Mouse (Mus musculus) kidney, postnatal 14 days (tissue): ENCODE results near the gene Pde4b.

Source experiments
- DNase-seq: peaks from one replicate; pipeline ENCODE4 v3.0.0; 2022; ENCODE audit warnings: mixed read lengths

Gene Pde4b

DNA sequence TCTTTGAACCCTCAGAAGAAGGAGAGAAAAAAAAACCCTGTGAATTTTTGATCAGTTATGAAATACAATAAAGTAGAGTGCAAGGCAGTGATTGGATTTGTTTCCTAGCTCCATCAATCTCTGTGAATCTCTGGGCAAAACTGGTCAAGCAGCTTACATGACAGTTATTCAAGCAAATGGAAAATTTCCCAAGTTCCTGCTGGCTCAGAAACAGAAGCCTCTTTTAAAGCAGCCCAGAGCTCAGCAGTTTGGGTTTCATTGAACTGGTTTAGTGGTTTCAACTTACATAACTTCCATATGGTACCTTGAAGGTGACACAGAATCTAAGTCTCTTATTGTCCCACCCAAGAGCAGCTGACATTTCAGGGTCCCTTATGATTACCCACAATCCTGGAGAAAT lies 210.2 kb downstream of the Pde4b start:
- no peak for DNase-seq

- DNase-seq, result no peak
These were observed 215.2 kb downstream of the Pde4b start for GRCm38 (mm10) chr4:102302568-102302967.

DNA sequence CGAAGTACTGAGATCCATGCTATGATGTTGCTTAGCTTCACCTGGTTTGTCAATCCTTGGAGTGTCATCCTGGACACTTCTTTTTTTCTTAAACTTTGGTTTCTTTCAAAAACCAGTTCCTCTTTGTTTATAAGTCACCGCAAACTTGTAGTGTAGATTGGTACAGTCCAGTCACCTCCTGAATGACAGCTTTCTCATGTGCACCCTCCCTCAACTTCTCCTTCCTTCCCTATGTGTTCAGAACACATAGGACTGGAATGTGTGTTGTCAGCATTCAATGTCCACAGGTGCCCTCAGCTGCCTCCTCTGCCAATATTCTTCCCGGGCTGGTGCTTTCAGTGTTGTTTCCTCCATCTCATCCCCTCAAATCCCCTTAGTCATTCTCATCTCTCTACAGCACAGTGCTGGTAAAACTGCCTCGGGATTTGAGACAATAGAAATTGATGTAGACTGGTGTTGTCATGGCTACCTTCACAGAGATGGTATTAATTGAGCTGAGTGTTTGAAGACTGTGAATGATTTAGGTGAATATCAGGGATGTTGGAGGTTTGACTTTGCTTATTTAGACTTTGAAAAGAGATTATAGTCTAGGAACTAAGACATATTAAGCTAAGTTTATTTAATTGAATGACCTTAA lies 220.4 kb downstream of the Pde4b start:
- no peak for DNase-seq

- no peak for DNase-seq
These were observed 223.3 kb downstream of the Pde4b start for GRCm38 (mm10) chr4:102310630-102311029.

DNA sequence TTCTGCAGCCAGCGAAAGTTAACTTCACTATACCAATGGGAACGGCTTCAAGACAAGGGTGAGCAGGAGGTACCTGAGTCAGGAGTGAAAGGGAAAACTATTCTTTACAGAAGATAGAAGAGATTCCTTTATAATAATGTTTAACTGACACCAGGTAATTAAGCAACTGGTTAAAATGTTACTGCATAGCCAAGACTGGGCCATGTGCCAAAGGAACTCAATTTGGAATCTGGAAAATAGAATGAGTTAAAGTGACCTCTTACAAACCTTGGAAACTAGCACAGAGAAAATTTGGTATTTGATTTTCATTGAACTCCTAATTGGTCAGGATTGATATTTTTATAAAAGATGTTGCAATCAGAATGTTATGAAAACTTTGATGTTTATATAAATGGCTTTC lies 228.7 kb downstream of the Pde4b start:
- DNase-seq, result peak; percentile 79

GRCm38 (mm10) chr4:102316699-102317285 lies 229.4 kb downstream of the Pde4b start:
- no peak for DNase-seq

DNA sequence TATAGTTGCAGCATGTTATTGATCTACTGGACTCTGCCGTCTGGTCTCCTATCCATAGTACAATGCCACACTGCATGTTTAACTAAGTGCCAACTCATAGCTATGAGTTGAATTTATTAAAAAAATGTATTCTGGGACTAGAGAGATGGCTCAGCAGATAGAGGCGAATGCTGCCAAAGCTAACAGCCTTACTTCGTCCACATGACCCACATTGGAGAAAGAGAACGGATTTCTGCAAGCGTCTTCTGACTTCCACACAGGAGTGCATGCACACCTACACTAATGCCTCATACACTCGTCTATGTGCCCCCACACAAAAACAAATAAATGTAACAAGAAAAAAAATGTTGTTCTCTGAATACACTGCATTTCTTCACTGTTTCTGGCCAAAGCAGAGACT lies 231.3 kb downstream of the Pde4b start:
- no peak for DNase-seq

DNA sequence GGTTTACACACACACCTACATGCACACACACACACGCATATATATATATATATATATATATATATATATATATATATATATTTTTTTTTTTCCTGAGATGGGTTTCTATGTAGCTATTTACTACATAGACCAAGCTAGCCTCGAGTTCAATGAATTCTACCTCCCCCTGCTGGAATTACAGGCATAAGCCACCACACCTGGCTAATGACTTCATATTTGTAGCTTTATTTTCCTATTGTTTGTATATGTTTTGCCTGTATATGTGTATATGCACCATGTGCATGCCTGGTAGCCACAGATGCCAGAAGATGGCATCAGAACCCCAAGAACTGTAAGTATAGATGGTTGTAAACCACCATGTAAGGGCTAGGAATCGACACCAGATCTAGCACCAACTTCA lies 234.0 kb downstream of the Pde4b start:
- DNase-seq, result no peak

DNA sequence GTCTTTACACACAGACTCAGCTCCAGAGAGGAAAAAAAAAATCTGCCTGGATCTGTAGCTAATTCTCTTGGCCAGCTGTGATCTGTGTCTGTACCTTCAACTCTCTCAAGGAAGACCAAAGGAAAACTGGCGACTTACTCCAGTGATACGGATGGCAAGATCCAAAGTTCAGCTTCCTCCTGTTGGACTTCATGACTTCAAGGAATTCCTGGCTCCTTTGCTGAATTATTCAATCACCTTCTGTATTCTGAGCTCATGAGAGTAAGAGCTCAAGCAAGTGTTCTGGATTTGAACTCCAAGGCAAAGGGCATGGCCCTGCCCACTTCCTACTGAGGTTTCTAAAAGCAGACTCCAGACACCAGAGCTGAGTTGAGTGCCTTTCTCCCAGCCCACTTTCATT lies 245.0 kb downstream of the Pde4b start:
- peak; percentile 7 for DNase-seq

DNA sequence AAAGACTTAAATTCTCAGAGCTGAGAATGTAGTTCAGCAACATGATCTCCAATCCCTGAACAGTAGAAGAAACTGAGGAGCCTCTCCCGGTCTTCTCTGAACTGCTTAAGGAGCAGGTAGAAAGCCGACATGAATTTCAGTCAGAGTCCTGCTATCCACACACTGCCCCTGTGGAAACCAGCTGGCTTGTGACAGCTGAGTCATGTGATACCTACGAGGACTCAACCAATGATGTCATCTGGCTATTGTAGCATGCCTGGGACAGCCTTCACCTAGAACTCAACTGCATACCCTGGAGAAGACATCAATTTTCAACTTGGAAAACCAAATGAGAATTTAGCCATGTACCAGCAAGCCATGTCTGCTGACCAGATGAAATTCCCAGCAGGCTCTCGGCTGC lies 245.5 kb downstream of the Pde4b start:
- DNase-seq, result no peak

GRCm38 (mm10) chr4:102346911-102347492 lies 259.7 kb downstream of the Pde4b start:
- DNase-seq, result no peak

- no peak for DNase-seq
These were observed 264.4 kb downstream of the Pde4b start for GRCm38 (mm10) chr4:102351476-102352475.

GRCm38 (mm10) chr4:102353641-102354403 lies 266.5 kb downstream of the Pde4b start:
- DNase-seq, result no peak

DNA sequence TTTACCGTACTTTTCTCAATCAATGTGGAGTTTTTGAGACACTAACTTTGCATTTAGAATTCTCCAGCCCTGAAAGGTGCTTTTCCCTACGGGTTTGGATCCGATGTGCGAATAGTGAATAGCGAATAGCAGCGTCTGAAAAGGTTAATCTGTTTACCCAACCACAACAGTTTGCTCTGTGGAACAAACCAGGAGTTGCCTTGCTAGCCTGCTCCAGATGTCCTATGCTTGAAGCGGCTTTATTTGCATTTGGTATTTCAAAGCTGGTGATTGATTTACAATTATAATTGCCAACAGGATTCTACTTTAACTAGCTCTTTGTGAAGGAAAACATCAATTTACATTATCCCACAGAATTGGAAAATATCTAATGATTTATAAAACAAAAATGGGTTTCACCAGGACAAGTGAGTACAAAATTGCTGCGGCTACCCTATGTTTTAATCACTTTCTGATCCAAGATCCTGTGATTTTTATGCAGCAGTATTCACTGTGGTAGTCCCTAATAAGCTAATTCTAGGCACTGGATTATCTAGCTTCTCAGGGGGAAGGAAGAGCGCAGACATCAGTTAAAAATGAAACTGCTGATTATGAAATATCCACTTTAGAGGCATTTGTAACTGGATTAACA lies 280.9 kb downstream of the Pde4b start:
- peak; percentile 2 for DNase-seq

GRCm38 (mm10) chr4:102374614-102375013 lies 287.3 kb downstream of the Pde4b start:
- no peak for DNase-seq

GRCm38 (mm10) chr4:102382763-102383505 lies 295.6 kb downstream of the Pde4b start:
- no peak for DNase-seq

DNA sequence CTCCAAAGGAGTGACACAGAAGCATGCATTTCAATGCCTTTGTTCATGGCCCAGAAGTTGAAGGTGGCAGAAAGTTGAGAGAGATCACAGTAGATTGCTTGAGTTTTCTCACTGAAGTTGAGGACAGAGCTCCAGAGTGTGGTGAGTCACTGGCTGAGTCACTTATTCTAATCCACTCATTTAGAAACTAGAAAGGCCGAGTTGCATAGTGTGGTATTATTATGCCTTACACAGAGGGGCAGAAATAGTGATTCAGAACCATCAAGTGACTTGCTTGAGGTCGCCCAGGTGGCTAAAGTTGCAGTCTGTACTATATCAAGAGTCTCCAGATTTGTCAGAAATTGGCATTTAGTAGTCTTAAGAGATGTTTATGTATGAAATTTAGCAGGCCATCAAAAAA lies 306.3 kb downstream of the Pde4b start:
- DNase-seq, result no peak

DNA sequence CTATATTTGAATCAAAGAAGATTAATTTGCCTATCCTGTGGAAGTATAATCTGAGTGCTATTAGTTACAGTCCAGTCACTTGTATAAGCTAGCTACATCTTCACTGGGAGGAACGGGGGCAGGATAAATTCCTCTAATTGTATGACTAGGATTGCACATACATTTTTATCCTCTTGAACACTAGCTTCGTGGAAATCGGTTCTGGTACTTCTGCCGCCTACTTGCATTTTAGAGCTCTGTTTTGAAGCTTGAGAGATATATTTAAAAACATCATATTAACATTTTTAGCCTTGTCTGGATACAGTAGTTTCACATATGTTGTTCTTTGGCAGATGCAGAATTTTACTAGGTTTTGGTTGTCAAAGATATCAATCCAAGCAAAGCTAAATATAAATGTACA lies 310.0 kb downstream of the Pde4b start:
- DNase-seq, result no peak

- no peak for DNase-seq
These were observed 311.2 kb downstream of the Pde4b start for GRCm38 (mm10) chr4:102398512-102398911.

GRCm38 (mm10) chr4:102406848-102407247 lies 319.5 kb downstream of the Pde4b start:
- no peak for DNase-seq

DNA sequence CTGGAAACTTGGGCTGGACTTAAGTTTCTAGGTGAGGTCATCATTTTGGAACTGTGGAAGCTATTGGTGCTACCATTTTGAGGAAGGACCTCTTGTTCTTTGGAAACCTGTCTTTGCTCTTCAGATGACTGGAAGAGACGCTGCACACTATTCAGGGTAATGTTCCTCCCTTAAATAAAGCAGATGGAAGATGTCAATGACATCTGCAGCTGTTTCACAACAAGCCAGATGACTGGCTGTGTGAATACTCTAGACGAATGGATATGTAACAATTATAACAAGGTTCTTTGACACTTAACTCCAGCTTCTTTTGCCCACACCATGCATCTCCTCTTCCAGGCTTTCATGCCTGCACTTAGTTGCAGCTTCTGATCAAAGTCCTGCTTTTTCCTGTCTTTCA lies 320.8 kb downstream of the Pde4b start:
- DNase-seq, result no peak
